ENCODE assay signal across 22 mouse cellular contexts in genomic region chr13:36302770-36303169, GRCm38 (mm10).
DNase-seq lines count a peak whose midpoint lies in the region; ATAC-seq lines count a peak whose summit lies in the region.
"Had no signal": no experiment of that assay in that cellular context is flagged by ENCODE, and none has a peak within 500 bp of the region (broad histone marks: within the 10 kb centered on the region; RNA-seq: fewer than 3 reads in every experiment).

No protein-coding gene starts in this region.

- DNase-seq in adrenal gland, postnatal 10 days, result peak; percentile 35
- DNase-seq in adrenal gland, adult 18-20 months (ENCODE audit: low spot score in 2 of 2), result no peak
- DNase-seq in kidney, adult 18-20 months, result peak; percentile 21
- no peak for DNase-seq in kidney, postnatal 4 days
- peak; percentile 69 for DNase-seq in adipocyte (ENCODE audit: low spot score)
- DNase-seq in kidney, postnatal 25 days, result peak; percentile 26 to 82
- no peak for DNase-seq in thymus, postnatal 25 days
- DNase-seq: cerebellum, adult 18-20 months; cerebellum, postnatal 10 days; gastrocnemius, adult 2 months; gastrocnemius, postnatal 36 days; heart, postnatal 10 days; liver, embryonic 13.5 days; lung, adult 18-20 months; lung, postnatal 10 days; midbrain, embryonic 14.5 days; retina, postnatal 1 day; right cerebral cortex, postnatal 14 days; thymus, postnatal 36 days had no signal

- no peak for ATAC-seq in monocyte, adult 5-6 weeks (replicated peaks; ENCODE audit: insufficient number of reproducible peaks, low FRiP score, low TSS enrichment, poor library complexity, severe bottlenecking)
- ATAC-seq: activated CD4-positive, CD25-positive, alpha-beta regulatory T cell, adult 4 months; forebrain, embryonic 16.5 days had no signal

Comparison
In these comparisons a context has a peak if more than half of its experiments do, and no peak if none do; other contexts are left out.
1. DNase-seq: peak in adrenal gland, postnatal 10 days (single experiment), kidney, adult 18-20 months (single experiment), adipocyte (single experiment) and kidney, postnatal 25 days (2 of 2); none in adrenal gland, adult 18-20 months (0 of 2), kidney, postnatal 4 days (0 of 2) and thymus, postnatal 25 days (single experiment).